Mouse (Mus musculus): ENCODE measurements around the gene Itga9. TPM values are rescaled to one million over a fixed set of nuclear protein-coding genes. Genes with fewer than 3 reads are reported as not detected.
A peak's percentile ranks its signal among the peaks of the same experiment; 100 is the strongest.

The Itga9 gene
- total RNA-seq, 2 experiments from 2014 or later = 4.9 to 5.6 TPM

DNA sequence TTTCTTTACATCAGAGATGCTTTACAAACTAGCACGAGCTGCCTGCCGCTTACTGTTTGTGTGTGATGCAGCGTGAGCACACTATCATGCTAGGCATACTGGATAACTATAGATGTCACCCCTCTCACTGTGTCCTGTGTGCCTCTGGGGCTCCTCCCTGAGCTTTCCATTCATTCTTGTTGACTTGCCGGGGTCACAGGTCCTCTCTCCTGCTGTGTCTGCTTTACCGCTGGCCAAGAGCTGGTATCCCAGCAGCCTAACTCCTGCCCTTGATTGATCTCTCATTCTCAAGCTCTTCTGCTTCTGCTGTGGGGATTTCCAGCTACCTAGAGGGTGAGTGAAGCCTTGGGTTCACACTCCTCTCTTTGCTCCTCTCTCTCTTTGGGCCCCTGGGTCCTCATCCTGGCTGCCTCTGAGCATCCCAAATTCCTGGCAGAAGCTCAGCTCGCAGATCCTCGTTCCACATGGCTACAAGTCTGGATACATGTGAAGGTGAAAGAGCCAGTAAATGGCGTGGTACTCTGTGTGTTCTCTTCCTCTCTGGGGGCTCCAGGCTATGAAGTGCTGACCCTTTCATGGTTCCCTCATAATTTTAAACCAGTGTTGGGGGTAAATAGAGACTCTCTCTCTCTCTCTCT, 155.6 kb downstream of the Itga9 start:
- no peak for DNase-seq (ENCODE audit: extremely low spot score in 1 of 2, low spot score in 1 of 2)

DNA sequence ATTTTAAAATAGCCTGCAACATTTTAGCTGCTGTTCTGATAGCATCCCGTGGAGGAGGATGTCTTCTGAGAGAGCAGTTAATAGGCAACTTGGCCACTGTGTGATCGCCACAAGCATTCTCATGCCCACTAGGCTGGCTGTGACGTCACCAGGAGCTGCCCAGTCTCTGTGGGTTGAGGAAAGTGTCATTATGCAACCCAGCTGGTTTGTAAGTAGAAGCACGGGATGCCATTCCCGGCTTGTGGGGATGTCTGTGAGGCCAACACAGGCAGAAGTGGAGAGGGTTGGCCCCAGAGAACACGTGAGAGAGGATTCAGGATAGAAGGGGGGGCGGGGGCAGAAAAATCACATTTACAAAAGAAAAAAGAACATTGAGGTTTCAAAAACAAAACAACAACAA, 156.3 kb downstream of the Itga9 start:
- peak in 1 of 2 experiments; percentile 36 for DNase-seq (ENCODE audit: extremely low spot score in 1 of 2, low spot score in 1 of 2)

DNA sequence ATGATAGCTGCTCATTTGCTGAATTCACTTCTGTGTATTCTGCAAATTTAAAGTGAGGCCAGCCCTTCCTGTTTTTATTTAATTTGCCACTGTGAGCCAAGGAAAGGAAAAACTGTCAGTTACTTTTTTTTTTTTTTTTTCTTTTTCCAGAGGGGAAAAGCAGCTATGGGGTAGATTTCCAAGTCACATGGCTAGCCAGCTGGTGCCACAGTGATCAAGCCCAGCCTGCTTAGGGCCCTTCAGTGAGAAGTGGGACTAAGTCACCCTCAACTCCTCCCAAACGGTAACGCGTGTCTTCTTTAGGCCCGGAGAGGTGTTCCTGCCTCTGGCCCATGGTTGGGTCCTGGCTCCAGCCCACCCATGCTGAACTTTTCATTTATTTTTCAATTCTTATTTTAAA, 156.7 kb downstream of the Itga9 start:
- no peak for DNase-seq (ENCODE audit: extremely low spot score in 1 of 2, low spot score in 1 of 2)

GRCm38 (mm10) chr9:118763646-118764045, 157.2 kb downstream of the Itga9 start:
- no peak for DNase-seq (ENCODE audit: extremely low spot score in 1 of 2, low spot score in 1 of 2)

- no peak for DNase-seq (ENCODE audit: extremely low spot score in 1 of 2, low spot score in 1 of 2)
Observed at GRCm38 (mm10) chr9:118765059-118765458, 158.6 kb downstream of the Itga9 start.

GRCm38 (mm10) chr9:118767008-118767407, 160.5 kb downstream of the Itga9 start:
- no peak for DNase-seq (ENCODE audit: extremely low spot score in 1 of 2, low spot score in 1 of 2)

DNA sequence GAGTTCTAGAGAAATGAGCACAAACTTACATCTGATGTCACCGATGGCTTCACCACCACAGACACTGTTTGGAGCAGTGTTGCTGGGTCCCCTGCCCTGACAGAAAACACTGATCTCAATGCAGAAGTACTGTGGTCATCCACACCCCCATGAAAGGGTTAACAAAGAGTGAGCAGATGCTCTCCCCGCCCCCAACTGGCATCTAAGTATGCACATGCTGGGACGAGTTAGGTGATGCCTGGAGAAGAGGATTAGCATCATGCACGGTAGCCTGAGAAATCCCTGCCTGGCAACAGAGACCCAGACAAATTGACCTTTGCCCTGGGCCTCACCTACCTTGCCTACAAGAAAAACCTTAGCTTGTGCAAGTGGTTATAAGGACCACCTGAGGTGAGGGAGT, 162.1 kb downstream of the Itga9 start:
- DNase-seq (ENCODE audit: extremely low spot score in 1 of 2, low spot score in 1 of 2) = no peak

DNA sequence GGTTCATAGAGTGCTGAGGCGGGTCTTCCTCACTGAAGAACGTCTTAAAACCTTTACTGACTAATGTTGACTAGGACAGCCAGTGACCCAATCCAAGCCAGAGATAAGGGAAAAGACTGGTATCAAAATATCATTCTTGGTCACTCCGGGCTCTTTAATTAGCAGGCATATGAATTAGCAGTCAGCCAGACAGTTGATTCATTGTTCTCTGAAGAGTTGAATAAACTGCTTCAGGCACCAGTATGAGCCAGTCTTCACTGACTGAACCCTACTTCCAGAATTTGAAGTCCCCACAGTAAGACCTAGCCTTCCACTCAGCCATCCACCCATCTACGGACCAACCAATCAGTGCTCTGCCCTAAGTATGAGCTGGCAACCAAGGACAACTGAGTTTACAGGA, 163.9 kb downstream of the Itga9 start:
- DNase-seq (ENCODE audit: extremely low spot score in 1 of 2, low spot score in 1 of 2) = no peak

DNA sequence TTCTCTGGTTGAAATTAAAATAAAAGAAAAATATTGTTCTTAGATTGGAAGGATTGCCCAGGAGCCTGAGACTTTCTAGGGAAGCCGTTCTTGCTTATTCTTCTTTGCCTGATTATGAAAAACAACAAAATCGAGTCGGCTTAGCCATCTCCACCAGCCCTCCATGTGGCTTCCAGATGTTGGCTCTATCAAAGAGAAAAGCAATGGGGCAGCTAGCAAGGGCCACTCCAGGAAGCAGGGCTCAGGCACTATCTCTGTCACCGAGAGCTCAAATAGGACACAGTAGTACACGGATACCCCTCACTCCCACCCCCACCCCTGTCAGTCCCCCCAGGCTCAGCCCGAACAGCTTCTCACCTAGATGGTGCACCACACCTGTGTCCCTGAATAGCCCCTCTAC, 168.2 kb downstream of the Itga9 start:
- DNase-seq (ENCODE audit: extremely low spot score in 1 of 2, low spot score in 1 of 2) = no peak

- no peak for DNase-seq (ENCODE audit: extremely low spot score in 1 of 2, low spot score in 1 of 2)
Observed at GRCm38 (mm10) chr9:118776880-118777438, 170.5 kb downstream of the Itga9 start.

DNA sequence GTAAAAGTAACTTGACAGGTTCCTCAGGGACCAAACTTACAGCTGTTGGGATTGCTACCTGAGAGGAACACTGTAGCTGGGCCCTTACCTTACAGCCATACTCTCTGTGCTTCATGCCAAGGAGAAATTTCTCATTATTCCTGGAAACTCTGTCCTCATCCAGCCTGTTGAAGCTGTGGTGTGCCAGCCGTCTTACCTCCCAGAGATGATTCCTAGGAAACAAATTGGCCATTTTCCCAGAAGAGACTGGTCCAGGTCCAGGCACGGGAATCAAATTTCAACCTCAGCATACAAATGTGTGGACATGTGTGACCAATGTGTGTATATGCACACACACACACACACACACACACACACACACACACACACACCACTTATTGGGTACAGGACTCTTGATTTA, 172.1 kb downstream of the Itga9 start:
- no peak for DNase-seq (ENCODE audit: extremely low spot score in 1 of 2, low spot score in 1 of 2)

- DNase-seq (ENCODE audit: extremely low spot score in 1 of 2, low spot score in 1 of 2) = no peak
Observed at GRCm38 (mm10) chr9:118784621-118785020, 178.1 kb downstream of the Itga9 start.

DNA sequence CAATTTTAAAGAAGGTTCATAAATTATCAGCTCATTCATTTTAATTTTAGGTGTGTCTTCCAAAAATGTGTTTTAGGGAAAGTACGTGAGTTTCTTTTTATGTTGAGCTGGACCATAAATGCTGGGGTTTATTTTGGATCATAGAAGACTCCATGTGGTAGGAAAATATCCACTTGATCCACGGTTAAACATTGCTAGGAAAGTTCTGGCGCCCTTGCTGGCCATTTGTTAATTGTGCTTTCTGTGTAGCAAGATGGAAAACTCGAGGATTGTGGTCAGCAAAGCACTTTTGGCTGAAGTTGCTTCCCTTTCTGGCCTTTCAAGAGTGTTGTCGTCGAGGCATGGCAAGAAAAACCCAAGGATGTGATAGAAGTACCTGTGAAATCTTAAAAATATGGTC, 179.3 kb downstream of the Itga9 start:
- no peak for DNase-seq (ENCODE audit: extremely low spot score in 1 of 2, low spot score in 1 of 2)

DNA sequence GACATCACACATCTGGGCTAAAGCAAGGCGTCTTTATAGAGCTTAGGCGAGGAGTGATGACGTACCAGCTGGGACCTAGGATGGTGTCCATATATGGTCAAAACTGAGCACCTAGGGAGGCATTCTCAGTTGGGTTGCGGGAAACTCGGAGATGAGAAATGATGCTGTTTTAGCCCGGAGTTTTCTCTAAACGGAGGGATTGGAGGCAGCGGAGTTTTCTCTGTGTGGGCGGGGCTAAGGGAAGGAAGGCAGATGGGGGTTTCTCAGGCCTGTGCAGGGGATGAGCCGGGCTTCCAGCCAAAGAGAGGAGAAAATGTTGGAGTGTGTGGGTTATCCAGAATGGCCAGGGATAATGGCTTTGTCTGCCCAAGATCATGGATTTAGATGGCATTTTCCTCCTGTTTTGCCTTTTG, 182.4 kb downstream of the Itga9 start:
- DNase-seq (ENCODE audit: extremely low spot score in 1 of 2, low spot score in 1 of 2) = peak in 1 of 2 experiments; percentile 10

DNA sequence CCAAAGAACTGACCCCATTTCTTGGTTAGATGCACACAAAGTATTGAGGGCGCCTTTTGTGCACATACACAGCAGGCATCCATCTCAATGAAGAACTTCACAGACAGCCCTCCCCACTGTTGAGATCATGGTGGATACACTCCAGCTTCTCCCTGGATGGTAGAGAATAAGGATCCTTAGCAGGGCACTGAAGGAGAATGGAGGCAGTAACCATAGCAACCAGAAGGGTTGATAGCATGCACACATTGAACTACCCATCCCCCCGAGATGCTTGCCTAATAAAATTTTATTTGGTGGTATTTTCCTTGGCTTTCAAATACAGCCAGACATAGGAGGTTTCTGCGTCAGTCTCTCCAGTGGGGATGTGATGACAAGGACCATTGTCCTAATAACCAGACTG, 184.7 kb downstream of the Itga9 start:
- DNase-seq (ENCODE audit: extremely low spot score in 1 of 2, low spot score in 1 of 2) = no peak

GRCm38 (mm10) chr9:118793151-118793785, 186.8 kb downstream of the Itga9 start:
- DNase-seq (ENCODE audit: extremely low spot score in 1 of 2, low spot score in 1 of 2) = no peak

DNA sequence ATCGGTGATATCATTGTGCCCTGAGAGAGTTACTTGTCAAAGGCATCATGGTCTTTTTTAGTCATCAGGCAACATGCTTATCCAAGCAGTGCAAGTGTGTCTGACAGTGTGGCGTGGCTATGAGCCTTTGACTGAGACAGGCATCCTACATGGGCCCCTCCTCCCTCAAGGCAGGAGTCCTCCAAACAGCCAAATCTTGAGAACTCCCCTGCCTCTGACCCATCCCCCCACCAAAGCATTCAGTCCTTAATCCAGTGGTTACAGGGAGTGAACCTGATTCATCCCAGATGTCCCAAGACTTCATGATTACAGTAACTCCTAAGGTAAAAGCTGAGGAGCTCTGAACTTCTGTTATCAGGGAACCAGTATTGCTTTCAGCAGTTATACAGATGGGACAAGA, 188.2 kb downstream of the Itga9 start:
- no peak for DNase-seq (ENCODE audit: extremely low spot score in 1 of 2, low spot score in 1 of 2)

DNA sequence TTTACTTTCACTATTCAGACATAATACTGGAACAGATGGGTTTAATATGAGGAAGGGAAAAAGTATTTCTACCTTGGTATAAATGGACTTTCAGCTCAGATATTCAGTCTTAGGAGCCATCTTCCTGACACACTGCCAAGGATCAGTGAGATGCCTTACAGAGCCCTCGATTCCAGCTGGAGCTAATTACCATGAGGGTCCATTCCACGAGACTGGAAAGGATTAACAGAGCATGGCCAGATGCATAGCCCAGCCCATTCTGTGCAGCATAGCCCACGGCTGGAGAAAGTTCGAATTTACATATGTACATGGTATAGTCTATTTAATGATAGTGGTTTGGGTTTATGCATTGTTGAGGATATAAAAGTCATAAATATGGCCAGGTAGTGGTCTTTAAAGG, 188.8 kb downstream of the Itga9 start:
- DNase-seq (ENCODE audit: extremely low spot score in 1 of 2, low spot score in 1 of 2) = no peak

- peak in 1 of 2 experiments; percentile 6 for DNase-seq (ENCODE audit: extremely low spot score in 1 of 2, low spot score in 1 of 2)
Observed at GRCm38 (mm10) chr9:118799105-118799504, 192.6 kb downstream of the Itga9 start.

DNA sequence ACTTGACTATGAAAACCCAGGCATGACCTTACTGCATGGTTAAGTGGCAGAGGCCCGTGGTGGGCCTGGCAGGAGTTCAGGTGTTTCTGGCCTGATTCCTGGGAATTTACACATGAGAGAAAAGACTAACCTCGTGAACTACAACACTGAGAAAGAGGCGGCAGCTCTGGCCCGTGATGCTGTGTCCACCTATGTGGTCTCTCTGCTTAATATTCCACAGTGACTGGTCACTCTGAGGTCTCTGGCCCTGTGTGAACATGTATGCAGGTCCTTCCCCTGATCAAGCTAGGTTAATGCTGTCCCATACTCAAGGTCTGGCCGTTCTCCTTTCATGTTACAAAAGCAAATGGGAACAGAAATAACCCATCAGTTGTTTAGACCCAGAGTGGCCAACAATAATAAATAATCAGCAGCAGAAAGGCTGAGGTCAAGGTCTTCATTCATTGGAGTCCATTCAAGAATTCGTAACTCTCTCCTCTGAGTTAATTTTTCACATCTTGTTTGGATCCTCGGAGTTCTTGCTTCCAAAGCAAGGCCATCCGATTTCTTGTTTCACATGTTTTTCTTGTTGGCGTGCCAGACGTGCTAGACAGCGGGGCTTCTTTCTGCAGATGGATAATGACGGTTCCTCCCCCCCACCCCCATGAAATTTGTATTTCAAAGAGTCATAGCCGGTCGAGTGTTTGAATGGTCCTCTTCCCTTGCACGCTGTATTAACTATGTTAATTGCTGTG, 194.9 kb downstream of the Itga9 start:
- DNase-seq (ENCODE audit: extremely low spot score in 1 of 2, low spot score in 1 of 2) = no peak

GRCm38 (mm10) chr9:118801910-118802287, 195.4 kb downstream of the Itga9 start:
- no peak for DNase-seq (ENCODE audit: extremely low spot score in 1 of 2, low spot score in 1 of 2)

Data from layer of hippocampus, postnatal 25 days (tissue).